In the genomic region with DNA sequence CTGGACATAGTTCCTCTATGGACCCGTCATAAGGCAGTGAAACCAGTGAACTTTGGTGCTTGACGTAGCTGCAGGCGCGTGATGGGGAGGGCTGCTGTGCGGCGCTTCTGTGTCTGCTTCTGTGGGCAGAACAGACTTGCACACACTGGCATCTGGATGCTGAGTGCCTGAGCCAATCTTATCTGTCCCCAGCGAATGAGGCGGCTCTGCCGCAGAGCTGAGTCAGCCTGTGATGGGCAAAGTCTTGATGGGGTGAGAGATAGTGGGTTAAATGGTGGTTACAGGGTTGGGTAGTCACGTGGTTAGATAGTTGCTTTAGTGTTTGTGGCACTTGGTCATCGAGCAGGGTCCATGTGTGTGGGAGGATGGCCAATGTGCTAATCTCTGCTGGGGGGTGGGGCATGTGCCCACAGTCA, we compare ENCODE assay signal across 7 mouse cellular contexts. TPM values are rescaled to one million over a fixed set of nuclear protein-coding genes. Genes with fewer than 3 reads are reported as not detected.
DNase-seq lines count a peak whose midpoint lies in the region; ATAC-seq and TF ChIP-seq lines count a peak whose summit lies in the region.

No protein-coding gene starts in this region.

- H3K9ac ChIP-seq in embryonic facial prominence, embryonic 15.5 days: no peak overlapping the region
- no peak overlapping the region for H3K9ac ChIP-seq in hindbrain, embryonic 15.5 days

- 50% methylated on average over 11 of the region's 11 CpGs for WGBS in embryonic facial prominence, embryonic 15.5 days
- 77% methylated on average over 11 of the region's 11 CpGs for whole genome bisulfite sequencing in hindbrain, embryonic 15.5 days

- H3K27me3 ChIP-seq in E14TG2a.4 (ENCODE audit: insufficient read depth, low read length): no peaks in the 10 kb centered on the region
- no peaks in the 10 kb centered on the region for H3K27me3 ChIP-seq in embryonic facial prominence, embryonic 15.5 days
- no peaks in the 10 kb centered on the region for H3K27me3 ChIP-seq in hindbrain, embryonic 15.5 days

- TF ChIP-seq CTCF in E14TG2a.4 (conservative IDR thresholded peaks at IDR 0.05; ENCODE audit: low read length): no peak

- peak overlapping the region; percentile 98 for H3K27ac ChIP-seq in embryonic facial prominence, embryonic 15.5 days (replicated peaks)
- H3K27ac ChIP-seq in hindbrain, embryonic 15.5 days (replicated peaks): 0 out of 2 replicates have a peak overlapping the region, but pooled peaks have one; percentile 25

- ATAC-seq in embryonic facial prominence, embryonic 15.5 days (ENCODE audit: insufficient number of reproducible peaks, low FRiP score, low TSS enrichment, low read depth): no peak
- no peak for ATAC-seq in hindbrain, embryonic 15.5 days (ENCODE audit: low FRiP score, low read depth)
- peak; percentile 61 for ATAC-seq in megakaryocyte-erythroid progenitor cell, adult 5-6 weeks (replicated peaks; ENCODE audit: low FRiP score, low TSS enrichment, poor library complexity, severe bottlenecking)

- peak overlapping the region; percentile 33 for H3K4me3 ChIP-seq in E14TG2a.4 (replicated peaks; ENCODE audit: low read length)
- no peak overlapping the region for H3K4me3 ChIP-seq in embryonic facial prominence, embryonic 15.5 days (replicated peaks)
- H3K4me3 ChIP-seq in hindbrain, embryonic 15.5 days: no peak overlapping the region

- H3K4me2 ChIP-seq in embryonic facial prominence, embryonic 15.5 days (replicated peaks): peak overlapping the region; percentile 73; the same call in 1 of the 2 replicates
- no peak overlapping the region for H3K4me2 ChIP-seq in hindbrain, embryonic 15.5 days

- no peaks in the 10 kb centered on the region for H3K9me3 ChIP-seq in E14TG2a.4 (ENCODE audit: low read length)
- no peaks in the 10 kb centered on the region for H3K9me3 ChIP-seq in embryonic facial prominence, embryonic 15.5 days (replicated peaks)
- H3K9me3 ChIP-seq in hindbrain, embryonic 15.5 days: no peaks in the 10 kb centered on the region

- H3K36me3 ChIP-seq in E14TG2a.4 (ENCODE audit: insufficient read depth, low read length): peaks cover 43% of the 10 kb centered on the region
- H3K36me3 ChIP-seq in embryonic facial prominence, embryonic 15.5 days: peaks cover 22% of the 10 kb centered on the region
- 0 out of 2 replicates have a peak, but pooled peaks cover 7% of the 10 kb centered on the region for H3K36me3 ChIP-seq in hindbrain, embryonic 15.5 days

- DNase-seq in 416B (ENCODE audit: low read depth): peak; percentile 100
- peak; percentile 68 to 72 for DNase-seq in left cerebral cortex, postnatal 36 days (ENCODE audit: low spot score in 2 of 2)
- DNase-seq in thymus, postnatal 10 days (ENCODE audit: low spot score in 2 of 2): peak; percentile 70 to 77

- H3K4me1 ChIP-seq in E14TG2a.4 (replicated peaks; ENCODE audit: low read depth, low read length): peaks cover 87% of the 10 kb centered on the region
- H3K4me1 ChIP-seq in embryonic facial prominence, embryonic 15.5 days: peaks cover 65% of the 10 kb centered on the region
- H3K4me1 ChIP-seq in hindbrain, embryonic 15.5 days (replicated peaks): peaks cover 34% of the 10 kb centered on the region

- intact Hi-C loops in left cerebral cortex, postnatal 36 days (cut with DNase I): no loop called here

RNA-seq across cellular contexts. Expression of a gene that starts 2.9 kb away (rescaled TPM):
- polyA plus RNA-seq in embryonic facial prominence, embryonic 15.5 days (2015; fragmentation: Nextera tagmentation; extraction: Ambion mirVana): 20.2 and 23.5 TPM in 2 replicates
- polyA plus RNA-seq in hindbrain, embryonic 15.5 days (2015; fragmentation: Nextera tagmentation; extraction: Ambion mirVana): 4.4 and 4.6 TPM in 2 replicates
- 1 to 10 TPM; 2.6 to 3.3 TPM for total RNA-seq in left cerebral cortex, postnatal 36 days (2021)
- total RNA-seq in megakaryocyte-erythroid progenitor cell, adult 5-6 weeks (2014; fragmentation: Nextera tagmentation): 13.4 and 15.3 TPM in 2 replicates
- total RNA-seq in megakaryocyte-erythroid progenitor cell, adult 5-6 weeks (2017): 26.9 and 33.7 TPM in 2 replicates

RNA-seq across cellular contexts. Expression of a gene that starts 9.5 kb away (rescaled TPM):
- 47.7 and 52.1 TPM in 2 replicates for polyA plus RNA-seq in embryonic facial prominence, embryonic 15.5 days (2015; fragmentation: Nextera tagmentation; extraction: Ambion mirVana)
- 46.1 and 46.6 TPM in 2 replicates for polyA plus RNA-seq in hindbrain, embryonic 15.5 days (2015; fragmentation: Nextera tagmentation; extraction: Ambion mirVana)
- total RNA-seq in left cerebral cortex, postnatal 36 days (2021): 10 to 100 TPM; 17.9 to 21.3 TPM
- 22.3 and 28.9 TPM in 2 replicates for total RNA-seq in megakaryocyte-erythroid progenitor cell, adult 5-6 weeks (2014; fragmentation: Nextera tagmentation)
- 9.9 and 16.0 TPM in 2 replicates for total RNA-seq in megakaryocyte-erythroid progenitor cell, adult 5-6 weeks (2017)

RNA-seq across cellular contexts. Expression of a gene that starts 9.8 kb away (rescaled TPM):
- polyA plus RNA-seq in embryonic facial prominence, embryonic 15.5 days (2015; fragmentation: Nextera tagmentation; extraction: Ambion mirVana): 78.9 and 84.9 TPM in 2 replicates
- polyA plus RNA-seq in hindbrain, embryonic 15.5 days (2015; fragmentation: Nextera tagmentation; extraction: Ambion mirVana): 93.3 and 96.8 TPM in 2 replicates
- 10 to 100 TPM; 59.0 to 72.1 TPM for total RNA-seq in left cerebral cortex, postnatal 36 days (2021)
- total RNA-seq in megakaryocyte-erythroid progenitor cell, adult 5-6 weeks (2014; fragmentation: Nextera tagmentation): 65.0 and 84.6 TPM in 2 replicates
- 129 and 149 TPM in 2 replicates for total RNA-seq in megakaryocyte-erythroid progenitor cell, adult 5-6 weeks (2017)

RNA-seq across cellular contexts. Expression of a gene that starts 10.6 kb away (rescaled TPM):
- polyA plus RNA-seq in embryonic facial prominence, embryonic 15.5 days (2015; fragmentation: Nextera tagmentation; extraction: Ambion mirVana): 66.8 and 76.1 TPM in 2 replicates
- 26.8 and 27.6 TPM in 2 replicates for polyA plus RNA-seq in hindbrain, embryonic 15.5 days (2015; fragmentation: Nextera tagmentation; extraction: Ambion mirVana)
- total RNA-seq in left cerebral cortex, postnatal 36 days (2021): 1 to 10 TPM; 6.2 to 9.7 TPM
- total RNA-seq in megakaryocyte-erythroid progenitor cell, adult 5-6 weeks (2014; fragmentation: Nextera tagmentation): 4.1 and 7.7 TPM in 2 replicates
- total RNA-seq in megakaryocyte-erythroid progenitor cell, adult 5-6 weeks (2017): 0.19 and 2.3 TPM in 2 replicates

RNA-seq across cellular contexts. Expression of a gene that starts 32.5 kb away (rescaled TPM):
- 1,000 and 1,004 TPM in 2 replicates for polyA plus RNA-seq in embryonic facial prominence, embryonic 15.5 days (2015; fragmentation: Nextera tagmentation; extraction: Ambion mirVana)
- polyA plus RNA-seq in hindbrain, embryonic 15.5 days (2015; fragmentation: Nextera tagmentation; extraction: Ambion mirVana): 444 and 501 TPM in 2 replicates
- total RNA-seq in left cerebral cortex, postnatal 36 days (2021): 100 to 1,000 TPM; 425 to 456 TPM
- 3,991 and 4,625 TPM in 2 replicates for total RNA-seq in megakaryocyte-erythroid progenitor cell, adult 5-6 weeks (2014; fragmentation: Nextera tagmentation)
- total RNA-seq in megakaryocyte-erythroid progenitor cell, adult 5-6 weeks (2017): 881 and 1,091 TPM in 2 replicates
